Mouse (Mus musculus) right cerebral cortex, postnatal 4 days (tissue): ENCODE measurements around the gene Gm20721.

Experiments
- DNase-seq: peaks from one replicate; pipeline ENCODE4 v3.0.0-alpha.2; 2022

Gene Gm20721

DNA sequence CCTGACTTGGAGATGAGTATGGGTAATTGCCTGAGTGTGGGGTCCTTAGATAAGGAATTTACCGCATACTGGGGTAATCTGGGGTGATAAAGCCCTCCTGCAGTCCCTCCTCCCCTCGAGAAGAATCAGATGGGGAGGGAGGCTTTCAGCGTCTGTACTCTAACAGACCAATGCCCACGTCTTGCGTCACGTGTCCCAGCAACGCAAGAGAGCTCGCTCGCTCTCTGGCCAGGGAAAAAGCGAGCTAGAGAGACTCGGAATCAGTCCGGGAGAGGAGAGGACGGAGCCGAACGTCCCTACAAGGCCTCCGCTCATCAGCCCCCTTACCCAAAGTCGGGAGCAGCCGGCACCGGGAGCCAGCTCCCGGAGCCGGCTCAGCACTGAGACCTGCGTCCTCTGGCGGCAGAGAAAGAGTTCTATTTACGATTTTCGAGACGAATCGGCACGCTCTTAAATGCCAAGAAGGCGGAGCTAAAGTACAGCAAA lies 49.4 kb downstream of the Gm20721 start:
- peak; percentile 62 for DNase-seq

DNA sequence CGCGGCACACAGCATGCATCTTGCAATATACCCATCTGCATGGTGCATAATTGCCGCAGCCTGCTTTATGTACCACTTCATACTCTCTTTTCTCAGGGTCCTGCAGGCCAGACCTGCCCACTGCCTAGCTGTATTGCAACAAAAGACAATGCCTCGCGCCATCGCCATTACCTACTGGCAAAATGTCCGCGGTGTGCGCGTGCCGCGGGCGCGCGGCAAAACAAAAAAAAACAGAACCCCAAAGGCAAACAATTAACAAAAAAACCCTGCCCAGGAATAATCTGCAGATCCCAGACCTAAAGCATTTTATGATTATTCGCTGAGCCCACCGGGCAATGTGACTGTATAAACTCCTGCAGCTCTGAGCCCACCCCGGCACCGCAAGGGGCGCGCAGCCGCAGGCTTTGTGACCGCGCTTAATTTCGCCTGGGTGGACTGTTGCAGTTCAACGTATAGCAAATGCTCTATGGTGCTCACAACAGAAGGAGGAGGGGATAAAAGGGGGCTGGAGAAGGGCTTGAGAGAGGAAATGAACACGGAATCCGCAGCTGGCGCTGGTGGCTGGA lies 50.5 kb downstream of the Gm20721 start:
- DNase-seq: no peak

DNA sequence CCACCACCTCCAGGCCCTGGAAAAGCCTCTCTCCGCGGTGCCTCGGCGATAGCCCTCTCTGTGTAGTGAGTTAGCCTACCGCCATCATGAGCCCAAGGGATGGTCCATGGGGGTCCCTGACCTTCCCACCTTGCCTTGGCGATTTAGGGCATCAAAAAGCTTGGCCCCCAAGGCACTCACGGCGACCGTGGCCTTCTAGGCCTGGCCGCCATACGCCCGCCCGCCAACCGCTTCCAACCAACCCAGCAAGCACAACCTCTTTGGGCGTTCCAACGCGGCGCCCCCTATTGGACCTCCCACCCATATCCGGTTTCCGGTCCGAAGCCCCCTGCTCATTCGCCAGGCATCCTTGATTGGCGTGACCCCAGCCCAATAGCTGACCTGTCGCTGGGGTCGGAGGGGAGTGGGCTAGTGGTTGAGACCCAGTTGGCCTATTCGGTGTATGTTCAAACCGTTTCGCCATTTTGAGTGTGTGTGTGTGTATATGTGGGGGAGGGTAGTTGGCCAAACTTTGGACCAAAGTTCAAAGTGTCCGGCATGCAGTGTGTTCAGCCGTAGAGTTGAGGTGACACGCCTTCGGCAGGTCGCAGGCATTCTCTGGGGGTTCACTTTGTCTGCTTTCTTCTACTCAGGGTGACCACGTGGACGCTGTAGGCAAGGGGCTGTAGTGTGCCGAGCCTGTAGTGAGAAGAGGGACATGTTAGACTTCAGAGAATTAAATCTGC lies 51.2 kb downstream of the Gm20721 start:
- peak; percentile 94 for DNase-seq

DNA sequence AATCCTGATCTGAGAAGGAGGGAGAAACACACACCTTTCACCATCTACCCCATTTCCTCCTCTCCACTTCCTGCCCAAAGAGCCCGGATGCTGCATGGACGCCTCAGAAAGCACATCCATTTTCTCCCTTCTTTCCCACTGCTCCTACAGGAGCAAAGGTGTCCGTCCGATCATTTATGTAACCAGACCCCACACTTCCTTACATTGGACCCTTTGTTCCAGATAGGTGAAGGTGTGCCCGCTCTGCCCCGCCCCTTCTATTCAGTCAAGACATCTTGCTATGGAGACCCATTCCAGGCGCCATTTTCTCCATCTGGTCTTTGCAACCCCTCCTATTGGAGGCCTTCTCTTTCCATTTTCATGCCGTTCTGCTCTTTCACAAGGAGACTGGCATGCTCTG lies 52.1 kb downstream of the Gm20721 start:
- no peak for DNase-seq

DNA sequence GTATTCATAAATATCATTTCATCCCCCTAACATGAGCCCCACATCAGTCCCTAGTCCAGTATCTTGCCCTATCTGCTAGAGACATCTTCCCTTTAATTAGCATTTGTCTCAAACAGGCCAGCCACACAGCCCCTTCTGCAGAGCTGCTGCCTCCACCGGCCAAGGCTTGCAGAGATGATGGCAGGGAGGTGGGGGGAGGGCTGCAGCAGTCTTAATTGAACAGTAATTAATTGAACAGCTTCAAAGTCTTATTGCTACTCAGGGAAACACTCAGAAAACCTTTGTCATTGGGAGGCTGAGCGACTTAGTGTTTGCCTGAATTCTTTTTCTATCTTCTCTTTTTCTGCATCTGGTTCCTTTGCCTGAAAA lies 54.9 kb downstream of the Gm20721 start:
- no peak for DNase-seq

DNA sequence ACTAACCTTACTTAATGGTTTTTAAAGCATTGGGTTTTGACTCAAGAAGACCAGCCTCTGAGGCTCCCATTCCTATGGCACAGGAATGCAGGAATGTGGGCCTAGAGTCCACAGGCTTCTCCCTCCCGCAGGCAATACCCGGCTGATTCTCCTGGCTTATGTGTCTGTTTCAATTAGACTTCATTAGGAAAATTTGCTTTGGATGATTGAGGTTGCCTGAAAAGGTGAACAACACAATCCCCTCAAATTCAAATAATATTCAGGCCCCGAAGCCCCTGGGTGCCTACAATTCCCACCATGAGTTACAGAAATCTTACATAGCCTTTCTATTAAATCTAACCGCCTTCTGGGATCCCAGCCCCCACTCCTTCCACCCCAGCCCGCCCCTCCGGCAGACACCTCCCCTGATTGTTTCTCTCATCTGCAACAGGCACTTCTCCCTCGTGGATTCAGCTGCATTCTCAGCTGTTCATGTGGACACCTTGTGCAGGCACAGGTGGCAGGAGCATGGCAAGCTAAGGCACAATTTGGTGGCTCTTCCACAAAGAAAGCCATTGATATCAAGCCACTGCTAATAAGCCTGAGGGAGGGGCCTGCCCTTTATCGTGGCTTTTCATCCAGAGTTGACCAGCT lies 55.4 kb downstream of the Gm20721 start:
- no peak for DNase-seq

DNA sequence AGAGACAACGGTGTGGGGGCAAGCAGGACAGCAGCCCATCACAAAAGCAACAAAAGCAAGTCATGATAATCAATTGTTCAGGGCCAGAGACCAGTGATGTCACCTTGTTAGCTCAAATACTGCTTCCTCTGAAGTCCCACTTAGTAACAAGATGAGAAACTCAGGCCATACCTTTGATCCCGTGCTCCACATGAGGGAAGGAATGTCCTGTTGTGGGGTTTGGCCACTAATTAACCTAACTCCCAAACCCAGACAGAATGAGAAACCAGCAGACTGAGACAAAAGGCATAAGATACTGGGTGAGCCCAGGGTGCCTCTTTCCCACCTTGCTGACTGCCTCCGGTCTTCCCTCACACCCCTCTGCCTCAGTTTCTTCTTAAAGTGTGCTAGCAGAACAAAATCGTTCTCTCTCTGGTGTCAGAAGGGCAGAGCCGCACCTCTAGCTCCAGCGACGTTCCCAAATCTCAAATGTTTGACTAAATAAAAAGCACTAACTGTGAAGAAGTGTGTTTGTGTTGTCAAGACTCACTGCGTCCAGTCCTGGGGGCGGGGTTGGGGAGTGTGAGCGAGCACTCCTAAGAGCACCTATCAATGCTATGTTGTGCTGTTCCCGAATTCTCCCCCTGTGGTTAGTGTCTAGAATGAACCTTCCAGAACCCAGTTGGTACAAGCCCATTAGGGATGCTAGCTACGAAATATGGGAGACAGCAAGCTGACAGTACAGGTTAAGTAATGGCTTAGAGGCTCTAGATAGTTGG lies 57.7 kb downstream of the Gm20721 start:
- no peak for DNase-seq

DNA sequence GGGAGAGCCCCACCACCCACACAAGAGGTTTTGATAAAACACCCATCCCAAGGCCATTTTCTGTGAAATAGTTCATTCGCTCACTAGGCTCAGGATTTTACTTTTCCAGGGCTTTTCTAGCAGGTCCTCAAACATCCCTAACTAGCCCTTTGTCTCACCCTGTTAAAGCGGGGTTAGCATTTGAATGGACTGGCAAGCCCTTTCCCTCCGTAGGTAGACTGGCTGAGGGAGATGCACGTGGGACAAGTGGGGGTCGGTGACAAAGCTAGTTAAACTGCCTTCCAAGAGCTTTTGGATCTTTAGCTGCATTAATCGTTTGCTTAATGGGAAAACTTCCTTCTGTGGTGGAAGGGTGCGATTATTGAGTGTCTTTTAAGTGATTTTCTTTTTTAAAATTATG lies 58.6 kb downstream of the Gm20721 start:
- DNase-seq: no peak

DNA sequence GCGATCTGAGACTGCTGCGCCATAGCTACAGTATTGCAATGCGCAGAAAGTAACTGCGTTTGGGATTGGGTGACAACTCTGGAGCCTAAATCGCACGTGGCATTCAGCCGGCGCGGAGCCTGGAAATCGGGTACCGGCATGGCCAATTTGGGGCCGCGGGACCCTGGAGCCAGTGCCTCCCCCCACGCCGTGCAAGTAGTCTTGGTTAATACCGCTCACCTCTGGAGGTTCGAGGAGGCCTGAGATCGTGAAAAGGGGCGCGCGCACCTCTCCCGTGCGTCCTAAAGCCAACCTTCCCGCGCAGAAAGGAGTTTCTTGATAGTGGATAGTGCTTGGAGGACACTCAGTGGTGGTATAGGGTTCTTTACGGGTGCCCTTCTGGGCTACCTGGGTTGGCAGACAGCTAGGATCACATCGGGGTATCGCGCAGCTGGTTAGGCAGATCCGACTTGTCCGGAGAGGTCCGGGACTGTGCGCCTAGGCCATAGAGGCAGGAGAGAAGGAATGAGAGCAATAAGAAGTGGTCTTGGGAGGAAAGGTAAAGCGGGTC lies 60.5 kb downstream of the Gm20721 start:
- DNase-seq: no peak

DNA sequence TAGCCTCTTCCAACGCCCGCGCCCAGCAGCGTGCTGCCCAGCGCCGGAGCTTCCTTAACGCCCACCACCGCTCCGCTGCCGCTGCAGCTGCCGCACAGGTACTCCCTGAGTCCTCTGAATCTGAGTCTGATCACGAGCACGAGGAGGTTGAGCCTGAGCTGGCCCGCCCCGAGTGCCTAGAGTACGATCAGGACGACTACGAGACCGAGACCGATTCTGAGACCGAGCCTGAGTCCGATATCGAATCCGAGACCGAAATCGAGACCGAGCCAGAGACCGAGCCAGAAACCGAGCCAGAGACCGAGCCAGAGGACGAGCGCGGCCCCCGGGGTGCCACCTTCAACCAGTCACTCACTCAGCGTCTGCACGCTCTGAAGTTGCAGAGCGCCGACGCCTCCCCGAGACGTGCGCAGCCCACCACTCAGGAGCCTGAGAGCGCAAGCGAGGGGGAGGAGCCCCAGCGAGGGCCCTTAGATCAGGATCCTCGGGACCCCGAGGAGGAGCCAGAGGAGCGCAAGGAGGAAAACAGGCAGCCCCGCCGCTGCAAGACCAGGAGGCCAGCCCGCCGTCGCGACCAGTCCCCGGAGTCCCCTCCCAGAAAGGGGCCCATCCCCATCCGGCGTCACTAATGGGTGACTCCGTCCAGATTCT lies 61.6 kb downstream of the Gm20721 start:
- DNase-seq: no peak

DNA sequence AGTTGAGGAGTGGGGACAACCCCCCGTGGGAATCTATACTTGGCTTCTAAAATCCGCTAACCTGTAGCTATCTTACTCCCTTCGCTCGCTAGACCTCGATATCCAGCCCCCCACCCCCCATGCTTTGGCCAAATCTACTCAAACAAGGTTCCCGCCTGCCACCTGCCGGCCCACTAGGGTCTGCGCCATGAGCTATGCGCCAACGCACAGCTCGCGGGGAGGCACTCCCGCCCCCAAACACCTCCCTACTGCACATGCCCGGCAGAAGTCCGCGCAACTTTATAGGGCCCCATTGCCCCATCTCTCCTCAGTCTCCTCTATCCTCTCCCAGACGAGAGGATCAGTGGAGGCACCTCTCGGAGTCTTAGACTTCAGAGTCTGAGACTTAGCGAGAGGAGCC lies 62.5 kb downstream of the Gm20721 start, which contains the start of gene Gnas:
Gnas (plus strand) TSS at position 310 of the 400 bp plus-strand sequence.
- peak; percentile 63 for DNase-seq

DNA sequence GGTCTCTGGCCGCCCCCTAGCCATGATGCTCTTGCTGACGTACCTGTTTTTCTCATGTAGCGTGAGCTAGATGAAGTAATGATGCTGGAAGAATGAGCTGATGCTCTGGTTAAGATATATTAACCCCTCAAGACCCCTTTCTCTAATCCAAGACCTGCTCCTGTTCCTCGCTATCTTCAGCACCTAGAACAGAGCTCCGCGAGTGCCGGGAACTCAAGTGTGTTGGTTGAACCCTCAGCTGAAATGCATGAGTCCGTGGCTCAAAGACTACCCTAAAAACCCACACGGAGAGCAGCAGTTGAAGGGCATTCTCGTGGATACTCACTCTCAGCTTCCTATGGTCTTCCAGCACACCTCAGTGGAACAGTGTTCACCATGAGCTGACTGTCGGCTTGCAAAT lies 63.2 kb downstream of the Gm20721 start:
- no peak for DNase-seq
